ENCODE assay signal across 8 mouse cellular contexts in the genomic region with DNA sequence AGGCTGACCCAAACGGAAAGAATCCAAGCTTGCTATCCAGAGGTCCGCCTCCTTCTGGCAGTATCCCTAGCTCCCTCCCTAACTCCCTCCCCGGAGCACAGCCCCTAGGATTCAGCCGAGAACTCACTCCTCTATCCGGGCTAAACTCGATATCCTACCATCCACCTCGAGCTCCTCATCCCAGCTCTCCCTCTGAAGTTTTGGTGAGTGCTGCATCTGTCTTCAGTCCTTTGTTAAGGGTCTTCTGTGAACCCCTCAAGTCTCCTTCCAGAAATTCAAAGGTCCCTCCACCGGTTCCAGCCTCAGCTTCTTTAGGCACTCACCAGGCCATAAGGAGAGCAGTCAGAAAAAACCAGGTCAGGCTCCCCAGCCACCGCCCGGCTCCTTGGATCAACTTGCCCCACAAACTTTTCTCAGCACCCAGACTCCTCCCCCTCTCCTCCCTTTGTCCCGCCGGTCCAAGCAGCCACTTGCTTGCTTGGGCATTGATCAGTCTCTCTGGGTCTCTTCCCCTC. TPM values are rescaled to one million over a fixed set of nuclear protein-coding genes. Genes with fewer than 3 reads are reported as not detected.
A peak's percentile ranks its signal among the peaks of the same experiment; 100 is the strongest.
DNase-seq lines count a peak whose midpoint lies in the region; ATAC-seq and TF ChIP-seq lines count a peak whose summit lies in the region.

A gene (minus strand): TSS at position 432 of the 515 bp plus-strand sequence.

- H3K27ac ChIP-seq in embryonic fibroblast, embryonic 13.5 days (ENCODE audit: insufficient read depth, low read length), result peak within 1 kb of the TSS; percentile 88
- peak within 1 kb of the TSS; percentile 42; the same call in 1 of the 2 replicates for H3K27ac ChIP-seq in hindbrain, embryonic 11.5 days (ENCODE audit: low read depth, low read length)
- no peak within 1 kb of the TSS for H3K27ac ChIP-seq in neural tube, embryonic 12.5 days

- peak within 1 kb of the TSS; percentile 28 for H3K4me3 ChIP-seq in embryonic fibroblast, embryonic 13.5 days (ENCODE audit: insufficient read depth, low read length)
- peak within 1 kb of the TSS; percentile 26 for H3K4me3 ChIP-seq in hindbrain, embryonic 11.5 days (ENCODE audit: low read depth, low read length)
- peak within 1 kb of the TSS; percentile 14; the same call in 1 of the 2 replicates for H3K4me3 ChIP-seq in neural tube, embryonic 12.5 days

- TF ChIP-seq POLR2A in embryonic fibroblast, embryonic 13.5 days (IDR thresholded peaks at IDR 0.05; ENCODE audit: low read depth, low read length), result peak; percentile 76

- TF ChIP-seq CTCF in embryonic fibroblast, embryonic 13.5 days (IDR thresholded peaks at IDR 0.05; ENCODE audit: borderline replicate concordance, insufficient read depth, low read length), result no peak

- intact Hi-C loops in left cerebral cortex, postnatal 25 days (cut with DNase I), result no loop called here

- H3K9me3 ChIP-seq in hindbrain, embryonic 11.5 days (ENCODE audit: control insufficient read depth, low read length), result no peaks in the 10 kb centered on the region
- H3K9me3 ChIP-seq in neural tube, embryonic 12.5 days, result no peaks in the 10 kb centered on the region

- H3K9ac ChIP-seq in hindbrain, embryonic 11.5 days (ENCODE audit: low read depth, low read length), result peak within 1 kb of the TSS; percentile 56; the same call in 1 of the 2 replicates
- H3K9ac ChIP-seq in neural tube, embryonic 12.5 days, result peak within 1 kb of the TSS; percentile 42

- 0 out of 2 replicates have a peak, but pooled peaks have one; percentile 47 for ATAC-seq in hindbrain, embryonic 11.5 days (ENCODE audit: low FRiP score)
- ATAC-seq in neural tube, embryonic 12.5 days (ENCODE audit: low FRiP score, low read depth), result no peak

- 0 out of 2 replicates have a peak, but pooled peaks cover 2% of the 10 kb centered on the region for H3K4me1 ChIP-seq in embryonic fibroblast, embryonic 13.5 days (ENCODE audit: control insufficient read depth, insufficient read depth, low read length)
- peaks cover 31% of the 10 kb centered on the region for H3K4me1 ChIP-seq in hindbrain, embryonic 11.5 days (replicated peaks; ENCODE audit: control insufficient read depth, insufficient read depth, low read length)
- peaks cover 45% of the 10 kb centered on the region for H3K4me1 ChIP-seq in neural tube, embryonic 12.5 days

- no peaks in the 10 kb centered on the region for H3K36me3 ChIP-seq in hindbrain, embryonic 11.5 days (ENCODE audit: control insufficient read depth, insufficient read depth, low read length)
- peaks cover 24% of the 10 kb centered on the region for H3K36me3 ChIP-seq in neural tube, embryonic 12.5 days

- H3K27me3 ChIP-seq in hindbrain, embryonic 11.5 days (ENCODE audit: control insufficient read depth, insufficient read depth, low read length), result no peaks in the 10 kb centered on the region
- no peaks in the 10 kb centered on the region for H3K27me3 ChIP-seq in neural tube, embryonic 12.5 days (replicated peaks)

- WGBS in hindbrain, embryonic 11.5 days, result 2% methylated on average over 12 of the region's 12 CpGs
- WGBS in neural tube, embryonic 12.5 days, result 2% methylated on average over 12 of the region's 12 CpGs

- DNase-seq in kidney, postnatal 10 days, result peak; percentile 49
- DNase-seq in kidney, postnatal 14 days, result no peak
- DNase-seq in hindbrain, embryonic 11.5 days (ENCODE audit: low spot score), result peak; percentile 58
- no peak for DNase-seq in frontal cortex, postnatal 14 days (ENCODE audit: low spot score in 2 of 2)
- DNase-seq in layer of hippocampus, adult 9-10 months (ENCODE audit: low spot score), result no peak
- DNase-seq in left cerebral cortex, postnatal 25 days (ENCODE audit: low spot score in 2 of 2), result no peak

- peak within 1 kb of the TSS; percentile 28 for H3K4me2 ChIP-seq in hindbrain, embryonic 11.5 days (replicated peaks; ENCODE audit: low read depth, low read length)
- peak within 1 kb of the TSS; percentile 47 for H3K4me2 ChIP-seq in neural tube, embryonic 12.5 days (replicated peaks)

RNA-seq across cellular contexts. Expression of the gene that starts here (rescaled TPM):
- 5.7 and 6.4 TPM in 2 replicates for polyA plus RNA-seq in embryonic fibroblast, embryonic 13.5 days (2011; ENCODE audit: insufficient read length, low read depth, missing spikeins)
- polyA plus RNA-seq in hindbrain, embryonic 11.5 days (2014; fragmentation: Nextera tagmentation; extraction: Ambion mirVana), result 4.6 and 6.1 TPM in 2 replicates
- polyA plus RNA-seq in neural tube, embryonic 12.5 days (2016; fragmentation: Nextera tagmentation; extraction: Ambion mirVana), result 4.3 and 5.0 TPM in 2 replicates
- 1 to 10 TPM; 3.5 to 3.6 TPM for total RNA-seq in left cerebral cortex, postnatal 25 days (2021)

Comparison
In these comparisons a context has a peak if more than half of its experiments do, and no peak if none do; other contexts are left out.
1. DNase-seq: peak in kidney, postnatal 10 days (single experiment) and hindbrain, embryonic 11.5 days (single experiment); none in kidney, postnatal 14 days (single experiment), frontal cortex, postnatal 14 days (0 of 2), layer of hippocampus, adult 9-10 months (single experiment) and left cerebral cortex, postnatal 25 days (0 of 2).
2. Peak in every context shown above with its lines, with median percentiles within 50 percentile points of each other: H3K4me3 ChIP-seq.